Mouse (Mus musculus): ENCODE data around the gene Csnk2b. TPM values are rescaled to one million over a fixed set of nuclear protein-coding genes. Genes with fewer than 3 reads are reported as not detected.
A peak's percentile ranks its signal among the peaks of the same experiment; 100 is the strongest.

Gene Csnk2b
- total RNA-seq, 2 experiments from 2014 or later, result 149 to 150 TPM

GRCm38 (mm10) chr17:35088825-35089644 lies 32.8 kb downstream of the Csnk2b start, which contains the start of gene Abhd16a:
TSS of gene Abhd16a (plus strand) at chr17:35089263.
- peak; percentile 95 to 97 for DNase-seq

- no peak for DNase-seq
Measured at GRCm38 (mm10) chr17:35088151-35088550, 33.7 kb downstream of the Csnk2b start.

- DNase-seq, result no peak
Measured at GRCm38 (mm10) chr17:35085208-35085865, 36.5 kb downstream of the Csnk2b start, which contains the start of gene Ly6g6f. TSS of gene Ly6g6f (minus strand) at chr17:35085610.

GRCm38 (mm10) chr17:35083929-35084497 lies 37.8 kb downstream of the Csnk2b start:
- no peak for DNase-seq

- no peak for DNase-seq
Measured at GRCm38 (mm10) chr17:35082841-35083576, 38.8 kb downstream of the Csnk2b start.

- DNase-seq, result no peak
Measured at GRCm38 (mm10) chr17:35080710-35081109, 41.1 kb downstream of the Csnk2b start.

- DNase-seq, result no peak
Measured at GRCm38 (mm10) chr17:35080248-35080647, 41.6 kb downstream of the Csnk2b start.

- peak in 1 of 2 experiments; percentile 32 for DNase-seq
Measured at GRCm38 (mm10) chr17:35079778-35080177, 42.1 kb downstream of the Csnk2b start.

GRCm38 (mm10) chr17:35077786-35078233 lies 44.0 kb downstream of the Csnk2b start, which contains the start of gene Ly6g6d:
TSS of gene Ly6g6d (minus strand) at chr17:35078065.
- peak; percentile 67 to 73 for DNase-seq

GRCm38 (mm10) chr17:35077285-35077684 lies 44.6 kb downstream of the Csnk2b start:
- no peak for DNase-seq

- no peak for DNase-seq
Measured at GRCm38 (mm10) chr17:35076507-35077176, 45.2 kb downstream of the Csnk2b start, which contains the start of gene Ly6g6e. TSS of gene Ly6g6e (plus strand) at chr17:35076902.

- DNase-seq, result no peak
Measured at GRCm38 (mm10) chr17:35074097-35074496, 47.8 kb downstream of the Csnk2b start.

GRCm38 (mm10) chr17:35071454-35071853 lies 50.4 kb downstream of the Csnk2b start:
- no peak for DNase-seq

GRCm38 (mm10) chr17:35070556-35071229 lies 51.2 kb downstream of the Csnk2b start:
- peak in 1 of 2 experiments; percentile 54 for DNase-seq

- DNase-seq, result no peak
Measured at GRCm38 (mm10) chr17:35068213-35068914, 53.5 kb downstream of the Csnk2b start.

Other genes starting within 250 kb of the Csnk2b start
- 1 to 10 TPM; 7.4 to 7.7 TPM for gene Zbtb12, start 242.6 kb downstream of the Csnk2b start, total RNA-seq (2021)
- not detected for gene Gm20547, start 240.0 kb downstream of the Csnk2b start, total RNA-seq (2021)
- 1 to 10 TPM; 2.8 to 4.1 TPM for gene C2, start 223.8 kb downstream of the Csnk2b start, total RNA-seq (2021)
- 10 to 100 TPM; 38.1 to 42.7 TPM for gene Ehmt2, start 223.6 kb downstream of the Csnk2b start, total RNA-seq (2021)
- gene Slc44a4, start 207.6 kb downstream of the Csnk2b start, total RNA-seq (2021), result under 1 TPM in 1 of 2 experiments, not detected in 1; 0.62 TPM
- gene Neu1, start 190.8 kb downstream of the Csnk2b start, total RNA-seq (2021), result 10 to 100 TPM; 14.6 to 15.9 TPM
- gene Hspa1b, start 162.8 kb downstream of the Csnk2b start, total RNA-seq (2021), result 10 to 100 TPM; 15.5 to 68.2 TPM
- gene Gm20481, start 152.1 kb downstream of the Csnk2b start, total RNA-seq (2021), result not detected
- 10 to 100 TPM; 17.5 to 41.5 TPM for gene Hspa1a, start 149.9 kb downstream of the Csnk2b start, total RNA-seq (2021)
- gene Hspa1l, start 149.3 kb downstream of the Csnk2b start, total RNA-seq (2021), result 10 to 100 TPM in 1 of 2 experiments, 1 to 10 TPM in 1; 9.8 to 10.8 TPM
- 10 to 100 TPM; 16.3 to 18.0 TPM for gene Lsm2, start 140.2 kb downstream of the Csnk2b start, total RNA-seq (2021)
- 10 to 100 TPM; 32.4 to 35.1 TPM for gene Vars, start 121.1 kb downstream of the Csnk2b start, total RNA-seq (2021)
- 10 to 100 TPM; 13.1 to 14.1 TPM for gene Vwa7, start 105.5 kb downstream of the Csnk2b start, total RNA-seq (2021)
- gene Sapcd1, start 94.0 kb downstream of the Csnk2b start, total RNA-seq (2021), result not detected
- gene Msh5, start 75.3 kb downstream of the Csnk2b start, total RNA-seq (2021), result not detected
- 10 to 100 TPM; 30.4 to 32.4 TPM for gene Clic1, start 72.1 kb downstream of the Csnk2b start, total RNA-seq (2021)
- gene Ddah2, start 63.0 kb downstream of the Csnk2b start, total RNA-seq (2021), result 10 to 100 TPM; 14.0 to 19.8 TPM
- not detected for gene Ly6g6c, start 56.7 kb downstream of the Csnk2b start, total RNA-seq (2021)
- under 1 TPM; 0.31 to 0.87 TPM for gene Mpig6b, start 55.9 kb downstream of the Csnk2b start, total RNA-seq (2021)
- not detected for gene Ly6g6e, start 45.2 kb downstream of the Csnk2b start, total RNA-seq (2021)
- under 1 TPM in 1 of 2 experiments, not detected in 1; 0.57 TPM for gene Ly6g6d, start 44.0 kb downstream of the Csnk2b start, total RNA-seq (2021)
- gene Ly6g6f, start 36.4 kb downstream of the Csnk2b start, total RNA-seq (2021), result not detected
- 10 to 100 TPM; 55.1 to 59.5 TPM for gene Abhd16a, start 32.8 kb downstream of the Csnk2b start, total RNA-seq (2021)
- gene Ly6g5c, start 13.8 kb downstream of the Csnk2b start, total RNA-seq (2021), result not detected
- gene Ly6g5b, start 6.6 kb downstream of the Csnk2b start, total RNA-seq (2021), result not detected
- 10 to 100 TPM in 1 of 2 experiments, 1 to 10 TPM in 1; 7.3 to 10.5 TPM for gene Gpank1, start 598 bp downstream of the Csnk2b start, total RNA-seq (2021)
- gene D17H6S53E, start 4.3 kb upstream of the Csnk2b start, total RNA-seq (2021), result 10 to 100 TPM; 25.3 to 28.5 TPM
- not detected for gene Apom, start 10.0 kb upstream of the Csnk2b start, total RNA-seq (2021)
- gene Bag6, start 13.1 kb upstream of the Csnk2b start, total RNA-seq (2021), result 100 to 1,000 TPM; 242 to 244 TPM
- 100 to 1,000 TPM; 125 to 144 TPM for gene Prrc2a, start 42.8 kb upstream of the Csnk2b start, total RNA-seq (2021)
- 1 to 10 TPM; 3.7 to 4.8 TPM for gene Aif1, start 54.0 kb upstream of the Csnk2b start, total RNA-seq (2021)
- 1 to 10 TPM; 2.0 to 3.3 TPM for gene Lst1, start 66.4 kb upstream of the Csnk2b start, total RNA-seq (2021)
- gene Ltb, start 72.4 kb upstream of the Csnk2b start, total RNA-seq (2021), result 10 to 100 TPM in 1 of 2 experiments, 1 to 10 TPM in 1; 1.5 to 12.1 TPM
- under 1 TPM; 0.25 to 0.28 TPM for gene Tnf, start 80.0 kb upstream of the Csnk2b start, total RNA-seq (2021)
- gene Lta, start 83.3 kb upstream of the Csnk2b start, total RNA-seq (2021), result 1 to 10 TPM in 1 of 2 experiments, not detected in 1; 1.0 TPM
- not detected for gene Gm16181, start 98.8 kb upstream of the Csnk2b start, total RNA-seq (2021)
- 1 to 10 TPM; 2.1 to 2.3 TPM for gene Atp6v1g2, start 111.6 kb upstream of the Csnk2b start, total RNA-seq (2021)
- gene Nfkbil1, start 113.7 kb upstream of the Csnk2b start, total RNA-seq (2021), result 1 to 10 TPM; 8.2 to 8.3 TPM
- 10 to 100 TPM; 77.3 to 83.1 TPM for gene Ddx39b, start 119.7 kb upstream of the Csnk2b start, total RNA-seq (2021)
- 100 to 1,000 TPM; 164 to 263 TPM for gene H2-D1, start 140.7 kb upstream of the Csnk2b start, total RNA-seq (2021)
- gene H2-Q1, start 198.4 kb upstream of the Csnk2b start, total RNA-seq (2021), result 1 to 10 TPM; 2.6 to 3.9 TPM
- 1 to 10 TPM; 1.7 TPM for gene H2-Q2, start 220.2 kb upstream of the Csnk2b start, total RNA-seq (2021)

All from heart, adult 18-20 months (tissue).